8 mouse cellular contexts compared by ENCODE assay signal in genomic region chr2:167685137-167685536, GRCm38 (mm10). TPM values are rescaled to one million over a fixed set of nuclear protein-coding genes. Genes with fewer than 3 reads are reported as not detected.
DNase-seq lines count a peak whose midpoint lies in the region; ATAC-seq and TF ChIP-seq lines count a peak whose summit lies in the region.

No protein-coding gene starts in this region.

- peaks cover 11% of the 10 kb centered on the region for H3K4me1 ChIP-seq in forebrain, embryonic 13.5 days
- 0 out of 2 replicates have a peak, but pooled peaks cover 4% of the 10 kb centered on the region for H3K4me1 ChIP-seq in midbrain, embryonic 14.5 days (ENCODE audit: control insufficient read depth, insufficient read depth, low read length)
- peaks cover 13% of the 10 kb centered on the region for H3K4me1 ChIP-seq in small intestine, adult 2 months (ENCODE audit: control insufficient read depth, insufficient read depth, insufficient read length, low read length)

- ATAC-seq in cerebellum, adult (ENCODE audit: insufficient number of reproducible peaks, low FRiP score, low TSS enrichment) = no peak; the same call in 1 of the 2 replicates
- peak; percentile 23; the same call in 1 of the 2 replicates for ATAC-seq in forebrain, embryonic 13.5 days
- ATAC-seq in midbrain, embryonic 14.5 days (ENCODE audit: low FRiP score, low TSS enrichment) = no peak; the same call in 1 of the 2 replicates

- peaks cover 48% of the 10 kb centered on the region for H3K27me3 ChIP-seq in forebrain, embryonic 13.5 days
- peaks cover 29% of the 10 kb centered on the region for H3K27me3 ChIP-seq in midbrain, embryonic 14.5 days (ENCODE audit: control insufficient read depth, insufficient read depth, low read length)
- no peaks in the 10 kb centered on the region for H3K27me3 ChIP-seq in small intestine, adult 2 months (ENCODE audit: control insufficient read depth, insufficient read depth, low read length)

- peak; percentile 98 for TF ChIP-seq CTCF in left cerebral cortex, adult 2 months (IDR thresholded peaks at IDR 0.05)
- peak; percentile 98 for TF ChIP-seq CTCF in small intestine, adult 2 months (IDR thresholded peaks at IDR 0.05; ENCODE audit: extremely low read depth, insufficient read length, insufficient replicate concordance, low read depth, low read length)

- H3K9ac ChIP-seq in forebrain, embryonic 13.5 days = no peak overlapping the region
- no peak overlapping the region for H3K9ac ChIP-seq in midbrain, embryonic 14.5 days (replicated peaks; ENCODE audit: low read length)

- intact Hi-C loops in heart, postnatal 36 days (cut with DNase I) = loop anchor here (1.0 to 10.0 kb wide), 3 partner anchors 210 to 390 kb away; no protein-coding TSS in a partner anchor
- intact Hi-C loops in left cerebral cortex, adult 2 months (cut with DNase I) = loop anchor here (1.0 to 10.0 kb wide), 5 partner anchors 210 to 520 kb away; partner anchors contain the start of genes Adnp and Pard6b

- H3K27ac ChIP-seq in forebrain, embryonic 13.5 days = no peak overlapping the region
- no peak overlapping the region for H3K27ac ChIP-seq in left cerebral cortex, adult 2 months
- no peak overlapping the region for H3K27ac ChIP-seq in midbrain, embryonic 14.5 days (replicated peaks; ENCODE audit: low read depth, low read length)
- no peak overlapping the region for H3K27ac ChIP-seq in small intestine, adult 2 months (ENCODE audit: insufficient read depth, low read depth, low read length)

- H3K4me2 ChIP-seq in forebrain, embryonic 13.5 days = no peak overlapping the region
- H3K4me2 ChIP-seq in midbrain, embryonic 14.5 days (ENCODE audit: low read length) = no peak overlapping the region

- no peaks in the 10 kb centered on the region for H3K9me3 ChIP-seq in forebrain, embryonic 13.5 days (replicated peaks)
- H3K9me3 ChIP-seq in midbrain, embryonic 14.5 days (ENCODE audit: control insufficient read depth, low read length) = no peaks in the 10 kb centered on the region

- DNase-seq in cerebellum, adult 11 months = peak; percentile 89
- peak; percentile 95 for DNase-seq in c-Kit-positive CD71-negative TER-119-negative erythroid progenitor cells, embryonic 14.5 days (ENCODE audit: low read depth)
- peak; percentile 96 to 99 for DNase-seq in heart, postnatal 36 days
- peak; percentile 93 to 97 for DNase-seq in left cerebral cortex, adult 2 months (ENCODE audit: extremely low spot score in 1 of 2, low spot score in 2 of 2)
- peak; percentile 97 for DNase-seq in midbrain, embryonic 14.5 days

- H3K4me3 ChIP-seq in forebrain, embryonic 13.5 days = no peak overlapping the region
- no peak overlapping the region for H3K4me3 ChIP-seq in left cerebral cortex, adult 2 months
- H3K4me3 ChIP-seq in midbrain, embryonic 14.5 days (replicated peaks; ENCODE audit: low read depth, low read length) = no peak overlapping the region
- no peak overlapping the region for H3K4me3 ChIP-seq in small intestine, adult 2 months (ENCODE audit: low read depth, low read length)

- no peak for TF ChIP-seq POLR2A in small intestine, adult 2 months (IDR thresholded peaks at IDR 0.05; ENCODE audit: low read depth, low read length)

- H3K36me3 ChIP-seq in forebrain, embryonic 13.5 days (ENCODE audit: poor library complexity, severe bottlenecking) = no peaks in the 10 kb centered on the region
- no peaks in the 10 kb centered on the region for H3K36me3 ChIP-seq in midbrain, embryonic 14.5 days (ENCODE audit: control insufficient read depth, insufficient read depth, low read length)
- H3K36me3 ChIP-seq in small intestine, adult 2 months (ENCODE audit: control insufficient read depth, insufficient read depth, low read length) = no peaks in the 10 kb centered on the region

- WGBS in forebrain, embryonic 13.5 days = 6% methylated on average over 8 of the region's 8 CpGs
- 9% methylated on average over 8 of the region's 8 CpGs for WGBS in midbrain, embryonic 14.5 days
- 16% methylated on average over 8 of the region's 8 CpGs for WGBS in small intestine, adult 2 months

RNA-seq across cellular contexts. Expression of gene Cebpb, which starts 3.6 kb away (rescaled TPM):
- polyA plus RNA-seq in forebrain, embryonic 13.5 days (2015; fragmentation: Nextera tagmentation; extraction: Ambion mirVana) = 0.11 and 0.14 TPM in 2 replicates
- 100 to 1,000 TPM in 1 of 2 experiments, 10 to 100 TPM in 1; 93.7 to 108 TPM for total RNA-seq in heart, postnatal 36 days (2021)
- 10 to 100 TPM; 15.1 to 19.2 TPM for total RNA-seq in left cerebral cortex, adult 2 months (2021)
- polyA plus RNA-seq in midbrain, embryonic 14.5 days (2014; fragmentation: Nextera tagmentation; extraction: Ambion mirVana) = 1.4 TPM in 2 replicates
- polyA plus RNA-seq in small intestine, adult 2 months (2012; rRNA removed) = 194 and 386 TPM in 2 replicates

RNA-seq across cellular contexts. Expression of gene Tmem189, which starts 4.5 kb away (rescaled TPM):
- polyA plus RNA-seq in forebrain, embryonic 13.5 days (2015; fragmentation: Nextera tagmentation; extraction: Ambion mirVana) = 22.1 and 24.0 TPM in 2 replicates
- 10 to 100 TPM; 26.6 to 29.9 TPM for total RNA-seq in heart, postnatal 36 days (2021)
- 10 to 100 TPM; 42.3 to 43.0 TPM for total RNA-seq in left cerebral cortex, adult 2 months (2021)
- polyA plus RNA-seq in midbrain, embryonic 14.5 days (2014; fragmentation: Nextera tagmentation; extraction: Ambion mirVana) = 28.8 and 29.9 TPM in 2 replicates
- polyA plus RNA-seq in small intestine, adult 2 months (2012; rRNA removed) = 28.0 and 105 TPM in 2 replicates

RNA-seq across cellular contexts. Expression of gene Gm20431, which starts 23.8 kb away (rescaled TPM):
- 5.5 and 8.2 TPM in 2 replicates for polyA plus RNA-seq in forebrain, embryonic 13.5 days (2015; fragmentation: Nextera tagmentation; extraction: Ambion mirVana)
- 10 to 100 TPM; 14.0 to 20.7 TPM for total RNA-seq in heart, postnatal 36 days (2021)
- 10 to 100 TPM; 29.1 to 38.0 TPM for total RNA-seq in left cerebral cortex, adult 2 months (2021)
- polyA plus RNA-seq in midbrain, embryonic 14.5 days (2014; fragmentation: Nextera tagmentation; extraction: Ambion mirVana) = 8.0 and 11.5 TPM in 2 replicates
- polyA plus RNA-seq in small intestine, adult 2 months (2012; rRNA removed) = 0.10 TPM in 1 of 2 replicates, not detected in the other

RNA-seq across cellular contexts. Expression of gene Ube2v1, which starts 53.2 kb away (rescaled TPM):
- polyA plus RNA-seq in forebrain, embryonic 13.5 days (2015; fragmentation: Nextera tagmentation; extraction: Ambion mirVana) = 278 and 309 TPM in 2 replicates
- total RNA-seq in heart, postnatal 36 days (2021) = 100 to 1,000 TPM; 111 to 114 TPM
- 100 to 1,000 TPM; 244 to 274 TPM for total RNA-seq in left cerebral cortex, adult 2 months (2021)
- polyA plus RNA-seq in midbrain, embryonic 14.5 days (2014; fragmentation: Nextera tagmentation; extraction: Ambion mirVana) = 286 and 299 TPM in 2 replicates
- polyA plus RNA-seq in small intestine, adult 2 months (2012; rRNA removed) = 58.0 and 89.8 TPM in 2 replicates

Comparison
In these comparisons a context has a peak if more than half of its experiments do, and no peak if none do; other contexts are left out.
1. RNA of gene Cebpb, which starts 3.6 kb away (polyA plus RNA-seq): 194 to 386 TPM in small intestine, adult 2 months; 1.4 TPM in midbrain, embryonic 14.5 days and 0.11 to 0.14 TPM in forebrain, embryonic 13.5 days; every median in the first group is over 10 times any median in the second.
2. Peak in every context shown above with its lines, with median percentiles within 50 percentile points of each other: DNase-seq.